Mouse (Mus musculus) left cerebral cortex, adult 9 months (tissue): ENCODE results near the gene Wbp11.

ENCODE experiments used
- DNase-seq, 2 experiments: peaks; one replicate each; pipeline ENCODE4 v3.0.0; 2022; ENCODE audit warnings: low spot score in 2 of 2

Gene Wbp11

DNA sequence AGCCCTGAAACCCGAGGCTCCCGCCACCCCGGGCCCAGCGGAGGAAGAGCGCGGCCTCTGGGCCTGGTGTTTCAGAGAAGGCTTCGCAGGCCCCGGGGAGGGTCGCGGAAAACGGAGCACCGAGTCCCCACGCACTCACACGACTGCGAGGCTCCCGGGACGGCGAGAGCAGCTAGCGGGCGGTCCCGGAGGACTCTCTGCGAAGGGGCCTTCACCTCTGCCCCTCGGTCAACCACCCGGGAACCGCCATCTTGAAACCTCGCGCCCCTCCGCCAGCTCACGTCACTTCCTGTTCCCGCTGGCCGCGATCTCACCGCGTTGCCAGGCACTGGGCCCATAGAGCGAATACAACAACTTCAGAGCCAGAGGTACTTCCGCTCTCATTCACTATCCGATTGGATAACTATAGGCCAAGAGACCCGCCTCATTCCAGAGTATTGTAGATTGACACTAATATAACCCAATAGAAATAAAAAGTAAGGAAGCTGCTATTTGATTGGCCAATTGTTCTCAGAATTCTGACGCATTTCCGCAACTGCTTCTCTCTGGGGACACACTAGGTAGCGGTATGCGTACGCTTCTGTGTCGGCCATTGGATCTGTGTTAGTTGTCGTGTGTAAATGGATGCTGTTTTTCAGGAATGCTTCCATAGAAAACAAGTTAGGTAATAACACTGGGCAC, at the start of gene Wbp11:
Gene Wbp11 (minus strand): TSS at position 353 of the 681 bp plus-strand sequence.
- peak; percentile 98 for DNase-seq

DNA sequence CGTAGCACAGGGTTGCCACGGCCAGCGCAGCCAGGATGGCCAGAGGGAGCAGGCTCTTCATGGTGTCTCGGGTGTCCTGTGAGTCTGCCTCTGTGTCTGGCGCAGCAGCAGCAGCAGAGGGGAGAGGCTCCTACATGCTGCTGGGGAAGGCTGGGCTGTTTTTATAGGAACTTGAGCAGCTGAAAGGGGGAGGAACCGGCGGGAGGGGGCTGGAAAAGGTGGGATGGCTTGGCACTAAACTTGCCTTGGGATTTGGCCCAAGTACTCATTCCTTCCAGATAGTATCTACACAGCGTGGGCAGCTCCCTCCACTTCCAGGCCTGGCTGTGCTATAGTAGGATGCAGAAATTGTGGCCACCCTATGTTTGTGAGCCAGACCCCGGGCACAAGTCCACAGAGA, 47.6 kb upstream of the Wbp11 start, which contains the start of gene Mgp:
Gene Mgp (minus strand): TSS at position 154 of the 400 bp plus-strand sequence.
- DNase-seq: peak in 1 of 2 experiments; percentile 72

- peak in 1 of 2 experiments; percentile 39 for DNase-seq
Observed at GRCm38 (mm10) chr6:136874599-136874998, 46.6 kb upstream of the Wbp11 start.

- no peak for DNase-seq
Observed at GRCm38 (mm10) chr6:136868921-136869320, 40.9 kb upstream of the Wbp11 start.

DNA sequence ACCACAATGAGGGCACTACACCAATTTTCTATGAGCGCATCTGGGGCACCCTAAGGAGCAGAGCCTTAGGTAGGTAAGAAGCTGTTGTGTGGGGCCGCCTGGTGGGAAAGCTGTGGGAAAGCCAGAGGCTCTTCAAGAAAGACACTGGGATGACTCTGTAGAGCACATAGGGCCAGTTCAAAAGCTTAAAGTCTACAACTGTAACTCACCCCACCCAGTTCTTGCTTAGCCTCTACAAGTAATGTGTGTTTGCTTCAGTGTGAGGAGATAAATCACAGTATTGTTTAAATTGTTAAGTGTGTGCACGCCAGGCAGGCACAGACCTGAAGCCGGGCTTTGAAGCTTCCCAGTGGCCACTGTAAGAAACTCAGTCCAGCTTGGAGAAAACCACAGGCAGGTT, 38.1 kb upstream of the Wbp11 start:
- DNase-seq: no peak

- no peak for DNase-seq
Observed at GRCm38 (mm10) chr6:136865360-136865759, 37.3 kb upstream of the Wbp11 start.

DNA sequence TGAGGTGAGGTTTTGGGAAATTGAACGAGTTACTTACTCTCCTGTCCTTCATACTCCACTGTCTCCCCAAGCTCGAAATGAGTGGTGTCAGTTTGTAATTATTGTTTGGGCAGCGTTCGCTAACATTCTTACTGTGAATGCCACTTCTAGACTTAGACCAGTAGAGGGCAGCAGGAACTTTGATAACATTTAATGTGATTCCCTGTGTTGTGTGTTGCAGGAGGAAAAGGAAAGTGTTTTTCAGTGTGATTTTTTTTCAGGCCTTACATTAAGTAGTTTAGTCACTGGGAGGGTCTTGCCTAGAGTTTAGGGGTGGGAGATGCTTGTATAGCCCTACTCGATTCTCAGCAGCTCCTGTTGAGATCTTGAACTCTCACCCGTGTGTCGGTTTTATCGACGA, 33.0 kb upstream of the Wbp11 start:
- peak in 1 of 2 experiments; percentile 44 for DNase-seq

GRCm38 (mm10) chr6:136858420-136858819, 30.4 kb upstream of the Wbp11 start:
- DNase-seq: no peak

DNA sequence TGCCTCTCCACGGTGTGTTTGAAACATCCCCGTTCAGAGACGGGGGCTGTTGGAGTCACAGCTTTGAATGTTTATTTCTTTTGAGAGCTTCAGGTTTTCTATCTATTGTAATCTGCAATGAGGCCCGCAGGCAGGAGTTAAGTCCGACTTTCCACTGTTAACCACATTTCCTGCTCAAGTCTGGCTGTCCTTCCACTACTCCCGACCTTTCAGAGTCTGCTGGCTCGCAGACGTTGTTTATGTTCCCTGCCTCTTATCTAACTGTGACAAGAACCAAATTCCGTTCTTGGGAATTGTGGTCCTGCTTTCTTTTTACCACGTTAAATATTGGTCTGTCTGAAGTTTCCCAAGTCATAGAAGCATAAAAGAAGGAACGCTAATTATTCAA, 29.8 kb upstream of the Wbp11 start:
- no peak for DNase-seq

- no peak for DNase-seq
Observed at GRCm38 (mm10) chr6:136857186-136857872, 29.3 kb upstream of the Wbp11 start, which contains the start of gene Art4. Art4 (minus strand) TSS chr6:136857733.

- DNase-seq: no peak
Observed at GRCm38 (mm10) chr6:136856071-136856636, 28.1 kb upstream of the Wbp11 start.

DNA sequence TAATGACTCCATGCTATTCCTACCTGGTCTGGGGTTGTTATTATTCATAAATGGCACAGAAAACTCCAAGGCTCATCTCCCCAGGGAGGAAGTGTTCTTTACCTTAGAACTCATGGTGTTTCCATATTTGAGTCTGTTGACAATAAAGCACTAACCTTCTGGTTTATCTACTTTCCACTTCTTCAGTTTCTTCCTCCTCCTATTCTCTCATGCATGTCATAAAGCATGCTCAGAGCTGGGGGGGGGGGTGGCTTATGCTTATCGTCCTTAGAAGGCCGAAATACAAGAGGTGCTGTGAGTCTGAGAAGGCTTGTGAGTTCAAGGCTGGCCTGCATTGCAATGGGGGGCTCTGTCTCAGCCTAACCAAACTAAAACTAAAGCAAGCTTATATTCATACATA, 27.1 kb upstream of the Wbp11 start:
- DNase-seq: no peak

GRCm38 (mm10) chr6:136854361-136854781, 26.3 kb upstream of the Wbp11 start:
- DNase-seq: no peak

GRCm38 (mm10) chr6:136852762-136853161, 24.7 kb upstream of the Wbp11 start:
- DNase-seq: no peak

GRCm38 (mm10) chr6:136852348-136852747, 24.3 kb upstream of the Wbp11 start:
- DNase-seq: no peak

- no peak for DNase-seq
Observed at GRCm38 (mm10) chr6:136850267-136850666, 22.2 kb upstream of the Wbp11 start.

DNA sequence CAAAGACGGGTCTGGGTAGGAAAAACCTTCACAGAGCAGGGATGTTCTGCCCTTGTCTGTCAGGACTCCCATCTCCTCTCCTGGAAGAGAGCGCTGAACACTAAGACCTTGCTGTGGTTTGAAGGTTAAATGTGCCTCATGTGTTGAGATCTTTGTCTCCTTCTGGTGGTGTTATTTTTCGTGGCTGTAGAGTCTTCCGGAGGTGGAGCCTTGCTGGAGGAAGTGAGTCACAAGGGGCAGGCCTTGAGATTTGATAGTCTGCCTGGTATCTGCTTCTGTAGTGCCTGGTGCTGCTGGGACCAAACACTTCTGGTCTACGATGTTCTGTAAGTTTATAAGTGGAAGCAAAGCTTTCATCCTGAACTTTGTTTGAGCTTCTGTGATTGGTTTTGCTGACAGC, 20.9 kb upstream of the Wbp11 start:
- no peak for DNase-seq

DNA sequence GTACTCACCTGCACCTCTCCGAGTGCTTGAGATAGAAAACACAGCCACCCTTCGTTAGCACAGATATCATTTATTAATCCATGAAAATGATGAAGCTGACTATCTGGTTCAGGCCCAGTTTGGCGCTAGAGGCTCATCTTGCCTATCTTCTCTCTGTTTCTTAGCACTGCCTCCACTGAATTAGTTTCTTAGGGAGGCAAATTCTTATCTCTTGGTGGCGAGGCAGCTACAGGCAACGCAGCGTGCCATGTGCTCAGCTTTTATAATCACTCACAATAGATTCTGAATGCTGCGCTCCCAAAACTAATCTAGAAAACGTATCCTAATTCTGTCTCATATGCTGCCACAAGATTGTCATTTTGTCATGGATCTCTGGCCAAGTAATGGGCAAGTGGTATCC, 20.4 kb upstream of the Wbp11 start:
- no peak for DNase-seq

DNA sequence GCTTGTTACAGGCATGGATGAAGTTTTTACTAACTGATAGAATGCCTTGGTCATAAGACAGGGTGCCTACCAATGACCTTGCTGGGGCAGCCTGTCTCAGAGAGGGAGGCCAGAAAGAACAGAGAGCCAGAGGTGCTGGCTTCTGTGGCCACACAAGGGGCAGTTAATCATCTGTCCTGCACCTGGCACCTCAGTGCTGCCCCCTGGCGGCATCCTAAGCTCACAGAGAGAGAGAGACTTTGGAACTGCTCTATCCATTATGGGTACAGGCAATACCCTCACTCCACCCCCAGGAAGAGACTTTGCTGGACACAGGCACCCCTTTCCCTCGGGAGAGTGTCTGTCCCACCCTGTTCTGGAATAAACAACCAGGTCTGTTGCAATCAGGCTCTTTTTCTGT, 19.8 kb upstream of the Wbp11 start:
- DNase-seq: peak in 1 of 2 experiments; percentile 49

GRCm38 (mm10) chr6:136847267-136847666, 19.2 kb upstream of the Wbp11 start:
- no peak for DNase-seq

DNA sequence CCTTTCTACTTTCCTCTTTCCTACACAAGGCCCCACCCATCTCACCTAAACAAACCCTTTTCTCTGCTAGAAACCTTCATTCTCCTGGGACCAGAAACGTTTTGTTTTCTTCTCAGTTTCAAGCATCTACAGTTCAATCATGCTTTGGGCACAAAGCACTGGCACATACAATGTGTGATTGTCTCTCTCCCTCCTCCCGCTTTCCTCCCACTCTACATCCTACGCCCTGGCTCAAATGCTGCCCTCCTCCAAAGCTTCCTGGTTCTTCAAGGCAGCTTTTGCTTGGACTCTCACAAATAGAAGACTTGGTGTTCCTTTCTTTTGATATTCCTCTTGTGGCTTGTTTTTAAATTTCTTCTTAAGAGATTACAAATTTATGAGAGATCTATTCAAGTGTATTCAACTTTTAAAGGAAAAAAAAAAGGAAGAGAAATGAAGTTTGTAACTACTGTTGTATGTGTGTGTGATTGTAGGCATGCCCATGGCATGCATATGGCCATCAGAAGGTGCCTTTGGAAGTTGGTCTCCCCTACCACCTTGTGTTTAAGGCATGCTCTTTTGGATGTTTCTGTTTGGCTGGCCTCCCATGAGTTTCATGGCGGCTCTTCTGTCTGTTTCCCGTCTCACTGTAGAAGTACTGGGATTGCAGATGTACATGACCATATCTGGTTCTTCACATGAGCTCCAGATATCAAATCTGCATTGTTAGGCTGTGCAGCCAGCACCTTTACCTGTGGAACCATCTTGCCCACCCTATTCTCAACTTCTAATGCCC, 17.9 kb upstream of the Wbp11 start:
- no peak for DNase-seq

DNA sequence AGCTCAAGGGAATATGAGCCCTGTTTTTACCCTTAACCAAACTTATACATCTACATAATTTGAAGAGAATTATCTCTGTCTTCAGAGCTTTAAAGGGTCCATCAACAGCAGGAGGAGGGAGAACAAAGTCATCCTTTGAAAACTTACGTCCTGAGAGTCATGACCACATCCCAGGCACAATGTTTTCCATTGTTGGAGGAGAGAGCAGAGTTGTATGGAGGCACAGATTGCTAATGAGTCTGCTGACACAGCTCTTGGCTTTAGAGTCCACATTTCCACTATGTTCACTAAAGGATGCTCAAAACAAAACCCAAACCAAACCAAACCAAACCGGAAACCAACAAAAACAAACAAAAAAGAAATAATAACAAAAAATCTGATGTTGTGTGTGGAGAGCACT, 16.9 kb upstream of the Wbp11 start:
- no peak for DNase-seq
